Mouse (Mus musculus) MEL (cell line): Measurements from ENCODE around the gene Stn1. TPM values are rescaled to one million over a fixed set of nuclear protein-coding genes. Genes with fewer than 3 reads are reported as not detected.

ENCODE experiments used
- DNase-seq: peaks from one replicate; pipeline ENCODE4 v3.0.0; 2011; ENCODE audit warnings: low read depth, low spot score
- H3K27ac ChIP-seq: 2 replicates; pipeline ENCODE4 v1.5.1; 2012; ENCODE audit warnings: low read depth, mild to moderate bottlenecking, control low read depth, low read length, moderate library complexity; ENCODE audit not compliant: control insufficient read depth
- H3K27me3 ChIP-seq, 2 experiments: fragments of 150-350 bp in 1 of 2; sonication (generic) in 1 of 2; 2 replicates each; pipeline ENCODE4 v1.6.1; 2012; ENCODE audit warnings: low read length in 2 of 2, mild to moderate bottlenecking in 2 of 2, improper control_type of control experiment in 1 of 2, moderate library complexity in 1 of 2; ENCODE audit not compliant: insufficient read depth in 2 of 2, control insufficient read depth in 1 of 2
- H3K36me3 ChIP-seq, 2 experiments: 2 replicates each; pipeline ENCODE4 v1.6.1; 2012 to 2014; ENCODE audit warnings: low read length in 2 of 2, improper control_type of control experiment in 1 of 2, inconsistent platforms in 1 of 2, mild to moderate bottlenecking in 1 of 2; ENCODE audit not compliant: insufficient read depth in 2 of 2, control insufficient read depth in 1 of 2
- H3K4me1 ChIP-seq, 2 experiments: fragments of 150-350 bp in 1 of 2; sonication (generic) in 1 of 2; 2 replicates each; pipeline ENCODE4 v1.6.1; 2012; ENCODE audit warnings: low read length in 2 of 2, improper control_type of control experiment in 1 of 2, mild to moderate bottlenecking in 1 of 2; ENCODE audit not compliant: insufficient read depth in 2 of 2, control insufficient read depth in 1 of 2
- H3K4me3 ChIP-seq, 2 experiments: fragments of 150-350 bp in 1 of 2; sonication (generic) in 1 of 2; 2 replicates each; pipeline ENCODE4 v1.5.1; 2012; ENCODE audit warnings: low read depth in 2 of 2, low read length in 2 of 2, mild to moderate bottlenecking in 2 of 2, moderate library complexity in 2 of 2, control low read depth in 1 of 2, improper control_type of control experiment in 1 of 2; ENCODE audit not compliant: control insufficient read depth in 1 of 2, insufficient read depth in 1 of 2
- H3K79me2 ChIP-seq: 2 replicates; pipeline ENCODE4 v1.6.1; 2012; ENCODE audit warnings: mild to moderate bottlenecking, low read length, moderate library complexity; ENCODE audit not compliant: control insufficient read depth, poor library complexity, insufficient read depth
- H3K9ac ChIP-seq: 2 replicates; pipeline ENCODE4 v1.6.1; 2012; ENCODE audit warnings: low read depth, mild to moderate bottlenecking, control low read depth, low read length, moderate library complexity; ENCODE audit not compliant: control insufficient read depth, poor library complexity, severe bottlenecking
- H3K9me3 ChIP-seq: fragments of 150-350 bp; sonication (generic); replicated peaks from 2 replicates; pipeline ENCODE4 v1.6.1; 2012; ENCODE audit warnings: mild to moderate bottlenecking, low read length, improper control_type of control experiment, moderate library complexity; ENCODE audit not compliant: insufficient read depth
- CHD1 ChIP-seq: IDR thresholded peaks from 2 replicates; pipeline ENCODE4 v1.6.1; 2012; ENCODE audit warnings: low read depth, mild to moderate bottlenecking, inconsistent platforms, low read length, improper control_type of control experiment
- E2F4 ChIP-seq: IDR thresholded peaks from 2 replicates; pipeline ENCODE4 v1.6.1; 2011; ENCODE audit warnings: low read depth, low read length, improper control_type of control experiment, borderline replicate concordance
- EP300 ChIP-seq, 2 experiments: IDR thresholded peaks; 2 replicates each; pipeline ENCODE4 v1.6.1; 2011; ENCODE audit warnings: improper control_type of control experiment in 2 of 2, low read length in 2 of 2, low read depth in 1 of 2, mild to moderate bottlenecking in 1 of 2
- ETS1 ChIP-seq: IDR thresholded peaks from 2 replicates; pipeline ENCODE4 v1.6.1; 2012; ENCODE audit warnings: low read depth, mild to moderate bottlenecking, inconsistent platforms, low read length, improper control_type of control experiment, moderate library complexity
- GATA1 ChIP-seq: IDR thresholded peaks from 2 replicates; pipeline ENCODE4 v1.6.1; 2011; ENCODE audit warnings: low read depth, low read length, improper control_type of control experiment
- HCFC1 ChIP-seq: IDR thresholded peaks from 2 replicates; pipeline ENCODE4 v1.6.1; 2012; ENCODE audit warnings: low read depth, mild to moderate bottlenecking, inconsistent platforms, low read length, improper control_type of control experiment, moderate library complexity
- JUND ChIP-seq: IDR thresholded peaks from 2 replicates; pipeline ENCODE4 v1.6.1; 2011; ENCODE audit warnings: low read depth, mild to moderate bottlenecking, improper control_type of control experiment, low read length
- MAZ ChIP-seq: IDR thresholded peaks from 2 replicates; pipeline ENCODE4 v1.6.1; 2012; ENCODE audit warnings: low read depth, mild to moderate bottlenecking, inconsistent platforms, low read length, improper control_type of control experiment
- MYB ChIP-seq: IDR thresholded peaks from 2 replicates; pipeline ENCODE4 v1.6.1; 2011; ENCODE audit warnings: mild to moderate bottlenecking, low read depth, low read length, improper control_type of control experiment
- MYC ChIP-seq: IDR thresholded peaks from 2 replicates; pipeline ENCODE4 v1.6.1; 2011; ENCODE audit warnings: low read depth, mild to moderate bottlenecking, low read length, improper control_type of control experiment, moderate library complexity
- NELFE ChIP-seq: IDR thresholded peaks from 2 replicates; pipeline ENCODE4 v1.6.1; 2011; ENCODE audit warnings: low read depth, low read length, improper control_type of control experiment
- POLR2A ChIP-seq, 2 experiments: IDR thresholded peaks; 2 replicates each; pipeline ENCODE4 v1.6.1; 2011 to 2012; ENCODE audit warnings: low read length in 2 of 2, mild to moderate bottlenecking in 2 of 2, control low read depth in 1 of 2, improper control_type of control experiment in 1 of 2, low read depth in 1 of 2, moderate library complexity in 1 of 2; ENCODE audit not compliant: control insufficient read depth in 1 of 2, insufficient read depth in 1 of 2, poor library complexity in 1 of 2
- SIN3A ChIP-seq: IDR thresholded peaks from 2 replicates; pipeline ENCODE4 v1.6.1; 2012; ENCODE audit warnings: low read length, improper control_type of control experiment, inconsistent platforms
- SMC3 ChIP-seq: IDR thresholded peaks from 2 replicates; pipeline ENCODE4 v1.6.1; 2011; ENCODE audit warnings: low read depth, low read length, improper control_type of control experiment
- TAL1 ChIP-seq: IDR thresholded peaks from 2 replicates; pipeline ENCODE4 v1.6.1; 2012; ENCODE audit warnings: mild to moderate bottlenecking, inconsistent platforms, low read length, moderate library complexity, mixed read lengths
- TBP ChIP-seq: IDR thresholded peaks from 2 replicates; pipeline ENCODE4 v1.8.0; 2011; ENCODE audit warnings: low read depth, low read length, improper control_type of control experiment
- USF1 ChIP-seq: IDR thresholded peaks from 2 replicates; pipeline ENCODE4 v1.6.1; 2014; ENCODE audit warnings: low read depth, mild to moderate bottlenecking, inconsistent platforms, low read length, improper control_type of control experiment, moderate library complexity
- USF2 ChIP-seq, 2 experiments: IDR thresholded peaks; 2 replicates each; pipeline ENCODE4 v1.6.1; 2011 to 2012; ENCODE audit warnings: improper control_type of control experiment in 2 of 2, low read length in 2 of 2, borderline replicate concordance in 1 of 2, inconsistent platforms in 1 of 2, low read depth in 1 of 2, mild to moderate bottlenecking in 1 of 2; ENCODE audit not compliant: insufficient read depth in 1 of 2
- ZC3H11A ChIP-seq: IDR thresholded peaks from 2 replicates; pipeline ENCODE4 v1.6.1; 2012; ENCODE audit warnings: low read depth, mild to moderate bottlenecking, inconsistent platforms, low read length, improper control_type of control experiment
- ZMIZ1 ChIP-seq: IDR thresholded peaks from 2 replicates; pipeline ENCODE4 v1.6.1; 2012; ENCODE audit warnings: low read depth, mild to moderate bottlenecking, inconsistent platforms, low read length, improper control_type of control experiment, moderate library complexity
- ZNF384 ChIP-seq: IDR thresholded peaks from 2 replicates; pipeline ENCODE4 v1.6.1; 2012; ENCODE audit warnings: low read depth, mild to moderate bottlenecking, inconsistent platforms, low read length, improper control_type of control experiment
- polyA plus RNA-seq, 2 experiments: library from polyadenylated mRNA; stranded (reverse) in 1 of 2; unstranded in 1 of 2; fragments of >175 nt in 1 of 2; fragments of >200 nt in 1 of 2; gene quantifications; 2 replicates each; pipeline versions ENCODE4 v1.2.1 to v1.2.4; 2012; ENCODE audit warnings: low replicate concordance in 2 of 2, low read depth in 1 of 2; ENCODE audit not compliant: insufficient read length in 2 of 2, insufficient read depth in 1 of 2, missing spikeins in 1 of 2
- total RNA-seq: library from RNA; depleted of rRNA; stranded (reverse); fragments of 300-350 nt; gene quantifications from 2 replicates; pipeline ENCODE4 v1.2.3, GENCODE M21; 2012

The Stn1 gene
- total and polyA plus RNA-seq, 3 experiments: 9.7 to 13.6 TPM; not detected in 1

DNA sequence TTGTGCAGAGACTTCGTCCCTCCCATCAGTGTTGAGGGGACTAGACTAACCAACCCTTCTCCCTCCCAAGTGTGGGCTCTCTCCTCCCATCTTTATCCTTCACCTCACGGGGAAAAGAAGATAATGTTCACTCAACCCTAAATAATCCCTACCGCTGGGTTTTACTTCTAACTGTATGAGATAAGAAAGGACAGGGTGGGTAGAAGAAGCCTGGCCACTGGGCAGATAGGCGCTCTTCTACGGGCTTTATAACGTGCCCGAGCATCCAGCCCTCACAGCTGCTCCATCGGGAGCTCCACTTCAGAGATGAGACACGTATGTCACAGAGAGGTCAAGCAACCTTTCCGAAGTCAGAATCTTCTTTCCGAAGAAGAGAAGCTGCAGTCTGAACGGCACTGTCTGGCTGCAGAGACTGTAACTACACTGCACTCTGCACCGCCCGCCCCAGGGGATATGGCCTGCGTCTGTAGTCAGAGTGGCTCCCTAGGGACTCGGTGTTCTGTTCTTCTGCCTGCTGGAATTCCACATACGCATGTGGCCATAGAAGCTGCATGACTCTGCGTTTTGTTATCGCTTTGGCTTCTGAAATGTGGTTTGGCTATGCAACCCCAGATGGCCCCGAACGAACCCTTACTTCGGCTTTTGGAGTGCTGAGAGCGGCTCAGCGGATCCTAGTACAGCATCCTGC lies 18.7 kb downstream of the Stn1 start (continued):
- TF ChIP-seq ETS1 (peak; percentile 68), GATA1 (peak; percentile 85), MYB (no peak), ZC3H11A (no peak), USF2 (IDR thresholded peaks at IDR 0.05; ENCODE audit: borderline replicate concordance in 1 of 2, insufficient read depth in 1 of 2, low read depth in 1 of 2, low read length in 2 of 2) (no peak), HCFC1 (0 out of 2 replicates have a peak, but pooled peaks have one; percentile 16), MYC (no peak), TBP (peak; percentile 62), USF1 (no peak)

DNA sequence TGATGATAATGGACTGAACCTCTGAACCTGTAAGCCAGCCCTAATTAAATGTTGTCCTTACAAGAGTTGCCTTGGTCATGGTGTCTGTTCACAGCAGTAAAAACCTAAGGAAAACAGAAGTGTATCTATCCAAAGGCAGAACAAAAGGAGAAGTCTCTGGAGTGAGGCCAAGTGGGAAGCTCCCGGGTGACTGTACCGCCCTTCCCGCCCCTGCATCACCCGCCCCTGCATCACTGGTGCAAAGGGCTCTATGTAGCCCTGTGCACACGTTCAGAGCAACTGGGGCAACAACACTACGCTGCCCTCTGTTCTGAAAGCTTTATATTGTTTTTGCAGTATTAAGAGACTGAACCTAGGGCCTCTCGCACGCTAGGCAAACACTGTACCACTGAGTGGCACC lies 19.7 kb downstream of the Stn1 start:
- peak; percentile 51 for DNase-seq
- no peaks in the 10 kb centered on the region; the same call in 1 of the 2 replicates for H3K79me2 ChIP-seq
- H3K9ac ChIP-seq: no peak overlapping the region
- H3K27me3 ChIP-seq: no peaks in the 10 kb centered on the region
- peaks cover 7 to 19% of the 10 kb centered on the region in 2 experiments for H3K4me1 ChIP-seq
- TF ChIP-seq JUND (no peak), NELFE (no peak), ZMIZ1 (no peak), GATA1 (no peak), POLR2A (IDR thresholded peaks at IDR 0.05; ENCODE audit: control insufficient read depth in 1 of 2, insufficient read depth in 1 of 2, low read depth in 1 of 2, low read length in 2 of 2, poor library complexity in 1 of 2) (no peak), ETS1 (no peak), TAL1 (no peak), HCFC1 (no peak), ZNF384 (no peak), SMC3 (no peak), E2F4 (no peak), EP300 (IDR thresholded peaks at IDR 0.05; ENCODE audit: low read depth in 1 of 2, low read length in 2 of 2) (no peak), MAZ (no peak), MYB (no peak), SIN3A (no peak), CHD1 (no peak)
- no peaks in the 10 kb centered on the region for H3K9me3 ChIP-seq
- H3K36me3 ChIP-seq: peaks cover 0 to 14% of the 10 kb centered on the region in 2 experiments; a peak in 2 of 4 replicates
- H3K4me3 ChIP-seq: no peak overlapping the region
- no peak overlapping the region for H3K27ac ChIP-seq
